20 mouse cellular contexts compared by ENCODE assay signal in the genomic region with DNA sequence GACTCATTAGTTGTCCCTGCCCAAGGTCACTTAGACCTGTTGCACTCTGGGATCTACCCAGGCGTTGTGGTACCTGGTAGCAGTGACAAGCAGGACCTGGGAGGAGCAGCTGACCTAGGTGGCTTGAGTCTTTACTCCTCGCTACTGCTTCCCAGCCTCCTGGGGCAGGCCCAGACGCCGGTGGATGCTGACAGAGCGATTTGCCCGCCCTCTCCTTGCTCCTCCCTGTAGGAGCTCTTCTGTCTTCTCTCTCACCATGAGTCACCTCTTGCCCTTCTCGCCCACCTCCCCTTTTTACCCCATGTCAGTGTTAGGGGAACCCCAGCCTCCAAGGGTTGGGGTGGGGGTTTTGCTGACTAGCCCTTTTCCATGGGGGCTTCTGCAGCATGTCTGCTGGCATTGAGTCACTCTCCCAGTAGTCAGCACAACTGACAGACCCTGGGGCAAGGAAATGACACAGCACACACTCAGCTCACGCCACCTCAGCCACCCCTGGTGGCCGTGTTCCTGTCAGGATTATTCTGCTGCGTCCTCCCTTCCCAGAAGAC. TPM values are rescaled to one million over a fixed set of nuclear protein-coding genes. Genes with fewer than 3 reads are reported as not detected.
DNase-seq lines count a peak whose midpoint lies in the region; ATAC-seq and TF ChIP-seq lines count a peak whose summit lies in the region.
"Had no signal": no experiment of that assay in that cellular context is flagged by ENCODE, and none has a peak within 500 bp of the region (broad histone marks: within the 10 kb centered on the region; RNA-seq: fewer than 3 reads in every experiment).

No protein-coding gene starts in this region.

- no peak overlapping the region for H3K9ac ChIP-seq in heart, embryonic 11.5 days (ENCODE audit: low read depth, low read length)
- H3K9ac ChIP-seq in CH12.LX (ENCODE audit: insufficient read depth, low read depth) = peak overlapping the region; percentile 70
- no peak overlapping the region for H3K9ac ChIP-seq in intestine, embryonic 15.5 days
- no peak overlapping the region; the same call in 1 of the 2 replicates for H3K9ac ChIP-seq in liver, postnatal 0 days (replicated peaks)

- peaks cover 57% of the 10 kb centered on the region for H3K4me1 ChIP-seq in heart, embryonic 11.5 days (ENCODE audit: control insufficient read depth, insufficient read depth, low read length)
- H3K4me1 ChIP-seq in CH12.LX (ENCODE audit: control insufficient read depth in 1 of 2, insufficient read depth in 2 of 2) = peaks cover 47 to 75% of the 10 kb centered on the region in 2 experiments
- peaks cover 27% of the 10 kb centered on the region for H3K4me1 ChIP-seq in intestine, embryonic 15.5 days (replicated peaks)
- H3K4me1 ChIP-seq in liver, postnatal 0 days (ENCODE audit: insufficient read depth) = peaks cover 35% of the 10 kb centered on the region
- peaks cover 4% of the 10 kb centered on the region; the same call in 1 of the 2 replicates for H3K4me1 ChIP-seq in lung, adult 2 months (ENCODE audit: control insufficient read depth, insufficient read depth, low read length)

- no peak; the same call in 1 of the 2 replicates for TF ChIP-seq POLR2A in CH12.LX (IDR thresholded peaks at IDR 0.05; ENCODE audit: low read depth, low read length)
- no peak for TF ChIP-seq POLR2A in lung, adult 2 months (IDR thresholded peaks at IDR 0.05; ENCODE audit: borderline replicate concordance, extremely low read depth, low read depth, low read length)

- no peak for TF ChIP-seq EP300 in CH12.LX (IDR thresholded peaks at IDR 0.05; ENCODE audit: low read length)
- no peak for TF ChIP-seq EP300 in liver, postnatal 0 days (IDR thresholded peaks at IDR 0.05; ENCODE audit: low read depth)

- no peak for DNase-seq in heart, postnatal 10 days
- DNase-seq in CH12.LX (ENCODE audit: extremely low read depth) = no peak
- DNase-seq in liver, postnatal 0 days = peak; percentile 38
- DNase-seq in lung, adult 2 months = no peak
- DNase-seq in cerebellum, adult 9-10 months = no peak
- DNase-seq in frontal cortex, postnatal 36 days (ENCODE audit: low spot score in 2 of 2) = no peak
- DNase-seq: cerebellum, adult 18-20 months; heart, adult 18-20 months; kidney, adult 11 months; lung, adult 18-20 months; spleen, adult 18-20 months had no signal

- WGBS in heart, embryonic 11.5 days (ENCODE audit: insufficient replicate concordance) = 38% methylated on average over 10 of the region's 10 CpGs
- 55% methylated on average over 10 of the region's 10 CpGs for WGBS in intestine, embryonic 15.5 days
- 55% methylated on average over 10 of the region's 10 CpGs for WGBS in liver, postnatal 0 days (ENCODE audit: insufficient replicate concordance)
- WGBS in lung, adult 2 months = 69% methylated on average over 10 of the region's 10 CpGs

- H3K79me2 ChIP-seq in CH12.LX (replicated peaks; ENCODE audit: control insufficient read depth, extremely low read depth, insufficient read depth, poor library complexity, severe bottlenecking) = peaks cover 74% of the 10 kb centered on the region

- H3K9me3 ChIP-seq in heart, embryonic 11.5 days (replicated peaks; ENCODE audit: control insufficient read depth, low read length) = no peaks in the 10 kb centered on the region
- H3K9me3 ChIP-seq in CH12.LX (replicated peaks; ENCODE audit: low read length) = no peaks in the 10 kb centered on the region
- H3K9me3 ChIP-seq in intestine, embryonic 15.5 days = no peaks in the 10 kb centered on the region
- H3K9me3 ChIP-seq in liver, postnatal 0 days (ENCODE audit: low read length) = no peaks in the 10 kb centered on the region
- H3K9me3 ChIP-seq: hindbrain, embryonic 10.5 days had no signal

- dilution Hi-C loops in CH12.LX (cut with MboI; ENCODE audit: extremely low pct_ligation_motif_present, extremely low pct_unique_long_range_greater_than_20kb, low sequenced_read_pairs) = no loop called here

- H3K4me3 ChIP-seq in heart, embryonic 11.5 days (ENCODE audit: low read depth, low read length) = no peak overlapping the region
- H3K4me3 ChIP-seq in CH12.LX (replicated peaks in 1 of 3; ENCODE audit: low read depth in 2 of 3, low read length in 2 of 3, poor library complexity in 1 of 3) = peak overlapping the region; percentile 66 to 93 (median 78)
- no peak overlapping the region for H3K4me3 ChIP-seq in intestine, embryonic 15.5 days (replicated peaks)
- H3K4me3 ChIP-seq in liver, postnatal 0 days (ENCODE audit: low read depth, low read length) = peak overlapping the region; percentile 61
- H3K4me3 ChIP-seq in lung, adult 2 months (replicated peaks; ENCODE audit: extremely low read depth, low read depth, low read length) = no peak overlapping the region
- H3K4me3 ChIP-seq: hindbrain, embryonic 10.5 days had no signal

- ATAC-seq in heart, embryonic 11.5 days (replicated peaks; ENCODE audit: insufficient number of reproducible peaks, low FRiP score, low TSS enrichment) = no peak
- no peak for ATAC-seq in intestine, embryonic 15.5 days
- no peak for ATAC-seq in liver, postnatal 0 days

- H3K27me3 ChIP-seq in heart, embryonic 11.5 days (ENCODE audit: control insufficient read depth, insufficient read depth, low read length) = peaks cover 18% of the 10 kb centered on the region
- H3K27me3 ChIP-seq in CH12.LX (replicated peaks) = no peaks in the 10 kb centered on the region
- peaks cover 19% of the 10 kb centered on the region for H3K27me3 ChIP-seq in intestine, embryonic 15.5 days (replicated peaks)
- peaks cover 12% of the 10 kb centered on the region; the same call in 1 of the 2 replicates for H3K27me3 ChIP-seq in liver, postnatal 0 days (ENCODE audit: insufficient read depth, low read length)

- H3K4me2 ChIP-seq in heart, embryonic 11.5 days = peak overlapping the region; percentile 24
- peak overlapping the region; percentile 78 for H3K4me2 ChIP-seq in CH12.LX (ENCODE audit: insufficient read depth, low read depth, poor library complexity, severe bottlenecking)
- H3K4me2 ChIP-seq in intestine, embryonic 15.5 days (replicated peaks) = peak overlapping the region; percentile 78; the same call in 1 of the 2 replicates
- H3K4me2 ChIP-seq in liver, postnatal 0 days (ENCODE audit: low read depth, low read length) = peak overlapping the region; percentile 85

- intact Hi-C loops in heart, postnatal 10 days (cut with DNase I) = no loop called here

- 0 out of 2 replicates have a peak overlapping the region, but pooled peaks have one; percentile 25 for H3K27ac ChIP-seq in heart, embryonic 11.5 days (ENCODE audit: low read depth, low read length)
- H3K27ac ChIP-seq in CH12.LX (ENCODE audit: insufficient read depth, low read depth) = peak overlapping the region; percentile 30; the same call in 1 of the 2 replicates
- no peak overlapping the region for H3K27ac ChIP-seq in intestine, embryonic 15.5 days
- peak overlapping the region; percentile 60 for H3K27ac ChIP-seq in liver, postnatal 0 days (ENCODE audit: low read depth)
- H3K27ac ChIP-seq: hindbrain, embryonic 10.5 days; macrophage had no signal

- no peaks in the 10 kb centered on the region for H3K36me3 ChIP-seq in heart, embryonic 11.5 days (ENCODE audit: control insufficient read depth, insufficient read depth, low read length)
- peaks cover 34 to 73% of the 10 kb centered on the region in 2 experiments for H3K36me3 ChIP-seq in CH12.LX (replicated peaks in 1 of 2; ENCODE audit: control insufficient read depth in 1 of 2, insufficient read depth in 1 of 2, low read length in 1 of 2)
- H3K36me3 ChIP-seq in intestine, embryonic 15.5 days = no peaks in the 10 kb centered on the region
- H3K36me3 ChIP-seq in liver, postnatal 0 days (replicated peaks; ENCODE audit: insufficient read depth, low read length) = no peaks in the 10 kb centered on the region
- H3K36me3 ChIP-seq: hindbrain, embryonic 10.5 days had no signal

- no peak; a peak in 1 of 4 replicates for TF ChIP-seq CTCF in CH12.LX (conservative IDR thresholded peaks at IDR 0.05 in 1 of 2, IDR thresholded peaks at IDR 0.05 in 1 of 2; ENCODE audit: low read depth in 2 of 2, low read length in 2 of 2)
- no peak for TF ChIP-seq CTCF in liver, postnatal 0 days (IDR thresholded peaks at IDR 0.05; ENCODE audit: low read depth)
- no peak for TF ChIP-seq CTCF in lung, adult 2 months (IDR thresholded peaks at IDR 0.05; ENCODE audit: insufficient read depth, low read length)

- TF ChIP-seq RAD21 in CH12.LX (IDR thresholded peaks at IDR 0.05; ENCODE audit: low read depth, low read length) = no peak; the same call in 1 of the 2 replicates

- in situ Hi-C loops in CH12.LX (cut with MboI; ENCODE audit: low pct_ligation_motif_present, low pct_unique_long_range_greater_than_20kb, low sequenced_read_pairs) = no loop called here

TF ChIP-seq in CH12.LX, 34 proteins besides CTCF, POLR2A, EP300 and RAD21 (continues in another document):
- TF ChIP-seq BHLHE40 (IDR thresholded peaks at IDR 0.05; ENCODE audit: low read depth, low read length) = no peak

RNA-seq across cellular contexts. Expression of a gene that starts 3.1 kb away (rescaled TPM):
- 1.6 and 2.0 TPM in 2 replicates for polyA plus RNA-seq in heart, embryonic 11.5 days (2014; fragmentation: Nextera tagmentation; extraction: Ambion mirVana)
- total RNA-seq in heart, postnatal 10 days (2021) = under 1 TPM; 0.12 to 0.29 TPM
- total RNA-seq in CH12.LX (2012; rRNA removed) (50.4 and 63.7 TPM in 2 replicates), CH12.LX (2014; rRNA removed) (17.2 and 19.2 TPM in 2 replicates)
- polyA plus RNA-seq in CH12.LX (2012; ENCODE audit: insufficient read length, low read depth) = 17.8 and 19.1 TPM in 2 replicates
- 7.4 and 7.9 TPM in 2 replicates for polyA plus RNA-seq in intestine, embryonic 15.5 days (2015; fragmentation: Nextera tagmentation; extraction: Ambion mirVana)
- polyA plus RNA-seq in liver, postnatal 0 days (2015; fragmentation: Nextera tagmentation; extraction: Ambion mirVana) = 2.2 and 2.4 TPM in 2 replicates
- 2.7 and 7.5 TPM in 2 replicates for polyA plus RNA-seq in lung, adult 2 months (2012; rRNA removed)
- polyA plus RNA-seq: C2C12, macrophage had no signal

RNA-seq across cellular contexts. Expression of a gene that starts 33.6 kb away (rescaled TPM):
- polyA plus RNA-seq in heart, embryonic 11.5 days (2014; fragmentation: Nextera tagmentation; extraction: Ambion mirVana) = not detected in 2 replicates
- not detected for total RNA-seq in heart, postnatal 10 days (2021)
- total RNA-seq in CH12.LX (2012; rRNA removed) (0.55 and 1.4 TPM in 2 replicates), CH12.LX (2014; rRNA removed) (0.61 and 0.70 TPM in 2 replicates)
- polyA plus RNA-seq in CH12.LX (2012; ENCODE audit: insufficient read length, low read depth) = 1.3 and 1.6 TPM in 2 replicates
- 0.13 TPM in 1 of 2 replicates, not detected in the other for polyA plus RNA-seq in intestine, embryonic 15.5 days (2015; fragmentation: Nextera tagmentation; extraction: Ambion mirVana)
- polyA plus RNA-seq in liver, postnatal 0 days (2015; fragmentation: Nextera tagmentation; extraction: Ambion mirVana) = not detected in 2 replicates
- polyA plus RNA-seq in lung, adult 2 months (2012; rRNA removed) = 0.06 TPM in 1 of 2 replicates, not detected in the other
- total RNA-seq: heart, adult 18-20 months; midbrain, postnatal 0 days had no signal
- polyA plus RNA-seq: C2C12; forebrain, embryonic 11.5 days; hindbrain, embryonic 10.5 days; large intestine, adult 2 months; macrophage; neural tube, embryonic 14.5 days had no signal

RNA-seq across cellular contexts. Expression of a gene that starts 33.9 kb away (rescaled TPM):
- 7.3 and 8.9 TPM in 2 replicates for polyA plus RNA-seq in heart, embryonic 11.5 days (2014; fragmentation: Nextera tagmentation; extraction: Ambion mirVana)
- total RNA-seq in heart, postnatal 10 days (2021) = 10 to 100 TPM; 13.4 to 14.4 TPM
- 379 and 412 TPM in 2 replicates for total RNA-seq in CH12.LX (2012; rRNA removed)
- 264 and 274 TPM in 2 replicates for total RNA-seq in CH12.LX (2014; rRNA removed)
- polyA plus RNA-seq in CH12.LX (2012; ENCODE audit: insufficient read length, low read depth) = 280 and 294 TPM in 2 replicates
- polyA plus RNA-seq in intestine, embryonic 15.5 days (2015; fragmentation: Nextera tagmentation; extraction: Ambion mirVana) = 7.1 and 7.6 TPM in 2 replicates
- 6.3 and 6.7 TPM in 2 replicates for polyA plus RNA-seq in liver, postnatal 0 days (2015; fragmentation: Nextera tagmentation; extraction: Ambion mirVana)
- 77.0 and 86.0 TPM in 2 replicates for polyA plus RNA-seq in lung, adult 2 months (2012; rRNA removed)

Comparison
In these comparisons a context has a peak if more than half of its experiments do, and no peak if none do; other contexts are left out.
1. H3K4me2 ChIP-seq: peak in every context shown above with its lines; median percentile 85 in liver, postnatal 0 days; 78 in CH12.LX; 78 in intestine, embryonic 15.5 days; 24 in heart, embryonic 11.5 days.
2. H3K4me3 ChIP-seq: peak in CH12.LX (3 of 3) and liver, postnatal 0 days (single experiment); none in heart, embryonic 11.5 days (single experiment), intestine, embryonic 15.5 days (single experiment) and lung, adult 2 months (single experiment).